Mouse (Mus musculus) hindbrain, embryonic 14.5 days (tissue): Measurements from ENCODE around the gene Dlst. TPM values are rescaled to one million over a fixed set of nuclear protein-coding genes. Genes with fewer than 3 reads are reported as not detected.

Source experiments
- ATAC-seq: fragments of 200-750 bp; cut with Nextera tagmentation; 2 replicates; pipeline ENCODE4 v1.8.0; 2017; ENCODE audit warnings: moderate number of reproducible peaks, mild to moderate bottlenecking, moderate TSS enrichment, moderate library complexity; ENCODE audit not compliant: low FRiP score
- DNase-seq: peaks from one replicate; pipeline ENCODE4 v3.0.0-alpha.2; 2015; ENCODE audit warnings: low spot score
- H3K27ac ChIP-seq: fragments of 300-500 bp; sonication (generic); 2 replicates; pipeline ENCODE4 v1.5.1; 2014; ENCODE audit warnings: mild to moderate bottlenecking, moderate library complexity
- H3K27me3 ChIP-seq: fragments of 300-500 bp; sonication (generic); 2 replicates; pipeline ENCODE4 v1.6.1; 2014; ENCODE audit warnings: mild to moderate bottlenecking, low read length, mixed read lengths; ENCODE audit not compliant: control insufficient read depth, insufficient read depth
- H3K36me3 ChIP-seq: fragments of 300-500 bp; sonication (generic); replicated peaks from 2 replicates; pipeline ENCODE4 v1.6.1; 2014; ENCODE audit not compliant: control insufficient read depth, insufficient read depth
- H3K4me1 ChIP-seq: fragments of 300-500 bp; sonication (generic); replicated peaks from 2 replicates; pipeline ENCODE4 v1.6.1; 2014; ENCODE audit warnings: antibody characterized with exemption, low read length, mixed read lengths; ENCODE audit not compliant: control insufficient read depth, insufficient read depth
- H3K4me2 ChIP-seq: fragments of 300-500 bp; sonication (generic); replicated peaks from 2 replicates; pipeline ENCODE4 v1.6.1; 2014; ENCODE audit warnings: mild to moderate bottlenecking, moderate library complexity
- H3K4me3 ChIP-seq: fragments of 300-500 bp; sonication (generic); replicated peaks from 2 replicates; pipeline ENCODE4 v1.5.1; 2014; ENCODE audit warnings: mild to moderate bottlenecking, low read length
- H3K9ac ChIP-seq: fragments of 300-500 bp; sonication (generic); 2 replicates; pipeline ENCODE4 v1.6.1; 2014
- H3K9me3 ChIP-seq: fragments of 300-500 bp; sonication (generic); 2 replicates; pipeline ENCODE4 v1.6.1; 2016; ENCODE audit warnings: low read length; ENCODE audit not compliant: control insufficient read depth
- WGBS: fragments of 180-500 bp; shearing (Covaris S2); extraction: QIAGEN DNeasy Blood & Tissue Kit; methylation state at CpG from one replicate; pipeline ENCODE4 v1.1.7; 2014; 5-methylcytosine and 5-hydroxymethylcytosine counted together
- polyA plus RNA-seq: library from polyadenylated mRNA; unstranded; fragments of >200 nt; fragmentation: Nextera tagmentation; extraction: Ambion mirVana; gene quantifications from 2 replicates; pipeline ENCODE4 v1.2.1, GENCODE M21; 2014

The Dlst gene
- polyA plus RNA-seq, result 101 and 114 TPM in 2 replicates

DNA sequence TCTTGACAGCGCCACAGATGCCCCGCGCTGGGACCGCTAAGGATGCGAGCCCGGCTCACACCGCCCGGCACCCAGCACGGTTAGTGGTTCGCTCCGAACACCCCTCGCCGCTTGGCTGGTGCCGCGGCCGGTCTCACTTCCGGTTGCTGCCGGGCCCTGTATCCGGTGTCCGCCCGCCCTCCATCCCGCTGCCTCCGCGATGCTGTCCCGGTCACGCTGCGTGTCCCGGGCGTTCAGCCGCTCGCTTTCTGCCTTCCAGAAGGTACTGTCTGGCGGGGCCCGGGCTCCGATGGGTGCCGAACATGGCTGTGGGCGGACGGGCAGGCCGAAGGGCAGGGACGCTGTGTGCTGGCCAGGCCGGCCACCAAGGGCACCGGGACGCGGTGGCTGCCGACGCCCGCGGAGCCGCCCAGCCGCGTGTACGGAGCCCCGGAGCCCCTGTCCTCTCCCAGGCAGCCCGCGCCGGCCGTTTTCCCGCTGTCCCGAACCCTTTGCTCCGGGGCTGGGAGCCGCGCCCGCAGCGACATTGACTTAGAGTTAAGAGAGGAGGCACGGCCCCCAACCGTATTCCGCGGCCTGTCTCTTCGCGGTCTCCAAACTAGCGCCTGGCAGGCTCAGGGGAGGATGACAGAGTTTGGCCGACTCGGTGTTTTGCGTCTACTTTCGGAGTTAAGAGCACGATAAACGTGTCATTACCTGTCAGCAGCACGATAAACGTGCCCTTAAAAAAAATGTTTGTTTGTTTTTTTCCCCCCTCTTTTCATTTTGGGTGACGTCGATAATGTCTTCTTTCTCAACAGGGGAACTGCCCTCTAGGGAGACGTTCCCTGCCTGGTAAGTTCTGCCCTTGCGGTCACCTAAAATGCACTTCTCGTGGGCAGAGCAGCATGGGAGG lies at the start of gene Dlst, which contains the start of gene Prox2:
Gene Dlst, plus strand, starts transcription at position 136 of the 895 bp plus-strand sequence.
Gene Prox2, minus strand, starts transcription at position 62 of the 895 bp plus-strand sequence.
- WGBS, result under 1% methylated on average over 70 of the region's 83 CpGs
- peak within 1 kb of the TSS; percentile 75 for H3K4me2 ChIP-seq

DNA sequence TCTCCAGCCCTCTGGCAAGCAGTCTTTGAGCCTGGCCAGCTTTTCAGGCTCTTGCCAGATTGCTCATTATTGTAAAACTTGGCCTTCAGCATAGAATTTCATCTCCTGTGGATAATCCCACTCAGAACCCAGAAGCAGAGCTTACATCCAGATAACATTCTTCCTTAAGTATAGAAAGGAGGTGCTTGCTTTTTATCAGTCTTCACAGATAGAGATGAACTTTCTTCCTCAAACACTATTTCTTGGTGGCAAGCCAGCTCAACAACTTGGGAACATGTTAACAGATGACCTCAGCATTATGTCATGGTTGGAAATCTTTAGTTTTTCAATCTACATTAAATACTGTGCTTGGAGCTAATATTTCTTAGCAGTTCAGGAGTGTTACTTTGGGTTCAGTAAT lies 39.6 kb upstream of the Dlst start:
- Histone ChIP-seq H3K27ac (no peak overlapping the region), H3K9ac (no peak overlapping the region), H3K4me1 (no peaks in the 10 kb centered on the region), H3K9me3 (no peaks in the 10 kb centered on the region), H3K27me3 (no peaks in the 10 kb centered on the region), H3K4me2 (no peak overlapping the region), H3K36me3 (peaks cover 78% of the 10 kb centered on the region), H3K4me3 (no peak overlapping the region)
- no peak for DNase-seq
- ATAC-seq, result no peak

More for the DNA sequence above, at the start of gene Dlst, which contains the start of gene Prox2:
- DNase-seq, result peak; percentile 86
- Histone ChIP-seq H3K36me3 (no peaks in the 10 kb centered on the region), H3K9ac (peak within 1 kb of the TSS; percentile 93), H3K27ac (peak within 1 kb of the TSS; percentile 85), H3K9me3 (no peaks in the 10 kb centered on the region), H3K27me3 (no peaks in the 10 kb centered on the region), H3K4me3 (peak within 1 kb of the TSS; percentile 97), H3K4me1 (peaks cover 29% of the 10 kb centered on the region)
- ATAC-seq, result peak; percentile 96

DNA sequence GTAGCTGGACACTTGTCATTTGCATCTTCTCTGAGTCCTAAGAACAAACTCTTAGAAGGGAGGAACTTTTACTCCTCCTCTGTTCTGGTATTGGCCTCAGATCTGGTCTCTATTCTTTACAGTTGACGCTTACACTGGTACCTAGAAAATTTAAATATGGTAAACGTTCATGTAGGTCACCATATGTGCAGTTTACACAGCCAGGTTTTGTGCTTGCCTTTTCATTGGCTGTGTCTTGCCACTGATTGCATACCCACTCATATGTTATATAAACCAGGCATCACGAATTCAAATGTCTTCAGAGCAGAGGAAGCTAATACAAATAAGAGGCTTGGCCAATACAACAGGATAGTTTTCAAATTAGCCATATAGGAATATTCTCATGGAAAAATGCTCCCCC lies 33.5 kb upstream of the Dlst start:
- Histone ChIP-seq H3K4me1 (no peaks in the 10 kb centered on the region), H3K36me3 (peaks cover 38% of the 10 kb centered on the region), H3K4me2 (no peak overlapping the region), H3K27me3 (no peaks in the 10 kb centered on the region), H3K9me3 (no peaks in the 10 kb centered on the region), H3K27ac (no peak overlapping the region), H3K4me3 (no peak overlapping the region), H3K9ac (no peak overlapping the region)
- no peak for ATAC-seq
- DNase-seq, result no peak
- whole genome bisulfite sequencing, result 97% methylated on average over 3 of the region's 3 CpGs

DNA sequence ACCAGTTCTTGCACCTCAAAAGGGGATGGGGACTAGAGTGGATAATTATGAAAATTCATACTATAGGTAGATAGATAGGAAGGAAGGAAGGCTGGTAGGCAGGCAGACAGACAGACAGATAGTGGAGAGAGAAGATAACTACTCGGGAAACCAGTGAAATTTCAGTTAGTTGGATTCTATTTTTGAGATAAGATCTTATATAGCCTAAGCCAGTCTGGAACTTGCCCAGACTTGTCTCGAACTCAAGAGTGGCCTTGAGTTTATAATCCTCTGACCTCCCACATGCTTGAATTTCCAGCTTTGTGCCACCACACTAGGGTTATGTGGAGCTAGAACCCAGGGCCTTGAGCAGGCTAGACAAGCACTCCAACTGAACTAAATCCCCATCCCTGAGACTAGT lies 26.4 kb upstream of the Dlst start:
- H3K4me3 ChIP-seq, result no peak overlapping the region
- H3K4me2 ChIP-seq, result no peak overlapping the region
- no peaks in the 10 kb centered on the region for H3K9me3 ChIP-seq
- ATAC-seq, result no peak
- no peaks in the 10 kb centered on the region for H3K4me1 ChIP-seq
- no peak overlapping the region for H3K27ac ChIP-seq
- WGBS, result 98% methylated on average over 2 of the region's 2 CpGs
- no peak for DNase-seq
- peaks cover 28% of the 10 kb centered on the region for H3K36me3 ChIP-seq
- H3K27me3 ChIP-seq, result no peaks in the 10 kb centered on the region
- H3K9ac ChIP-seq, result no peak overlapping the region

DNA sequence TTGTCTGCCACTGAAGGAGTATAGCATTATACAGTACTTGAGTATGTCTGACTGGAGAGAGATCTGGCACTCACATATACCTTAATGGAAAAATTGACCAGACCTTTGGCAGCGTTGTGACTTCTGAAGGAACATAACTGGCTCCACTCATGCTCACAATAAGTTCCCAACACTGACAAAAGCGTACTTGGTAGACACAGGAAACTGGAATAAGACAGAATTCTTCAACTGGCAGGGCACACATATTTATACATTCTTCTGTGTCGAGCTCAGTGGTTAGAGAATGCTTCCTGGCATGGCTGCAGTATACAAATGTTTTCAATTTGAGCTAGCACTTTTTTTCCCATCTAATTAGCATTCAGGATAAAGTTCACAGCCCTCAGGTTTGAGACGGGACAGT lies 25.7 kb upstream of the Dlst start:
- H3K9ac ChIP-seq, result no peak overlapping the region
- no peaks in the 10 kb centered on the region for H3K4me1 ChIP-seq
- peaks cover 34% of the 10 kb centered on the region for H3K36me3 ChIP-seq
- H3K4me3 ChIP-seq, result no peak overlapping the region
- no peak overlapping the region for H3K4me2 ChIP-seq
- no peak overlapping the region for H3K27ac ChIP-seq
- no peaks in the 10 kb centered on the region for H3K27me3 ChIP-seq
- WGBS, result 88% methylated on average over 4 of the region's 4 CpGs
- DNase-seq (no peak), ATAC-seq (no peak)
- no peaks in the 10 kb centered on the region for H3K9me3 ChIP-seq

DNA sequence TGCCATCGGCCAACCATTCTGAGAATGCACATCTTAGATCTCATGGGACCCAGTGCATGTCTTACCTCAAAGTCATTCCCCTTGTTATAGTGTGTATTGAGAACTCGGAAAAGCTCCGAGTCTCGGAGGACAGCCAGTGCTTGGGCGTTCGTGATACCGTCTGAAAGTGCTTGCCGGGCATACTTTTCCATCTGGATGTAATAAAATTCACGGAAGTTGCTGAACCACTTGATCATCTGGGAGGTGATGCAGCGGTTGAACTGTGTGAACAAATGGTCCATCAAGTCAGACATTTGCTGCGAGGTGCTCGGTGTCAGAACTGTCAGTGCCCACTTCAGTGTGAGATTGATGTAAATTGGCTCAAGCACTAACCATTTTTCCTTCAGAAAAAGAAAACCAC lies 22.8 kb upstream of the Dlst start:
- 95% methylated on average over 12 of the region's 12 CpGs for WGBS
- H3K9ac ChIP-seq, result no peak overlapping the region

DNA sequence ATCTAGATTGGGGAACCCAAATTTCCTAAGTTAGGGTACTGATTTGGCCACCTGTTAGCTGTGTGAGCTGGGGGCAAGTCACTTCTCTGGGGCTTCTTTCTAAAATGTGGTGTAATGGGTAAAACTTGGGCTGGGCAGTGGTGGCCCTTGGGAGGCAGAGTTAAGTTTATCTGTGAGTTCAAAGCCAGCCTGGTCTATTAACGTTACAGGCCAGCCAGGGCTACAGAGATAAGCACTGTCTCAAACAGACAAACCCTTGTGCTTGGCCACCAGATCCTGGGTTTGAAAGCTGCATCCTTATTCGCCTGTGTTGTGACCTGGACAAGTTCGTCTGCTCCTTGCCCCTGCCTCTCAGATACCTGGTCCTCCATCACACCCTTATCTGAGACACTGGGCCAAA lies 19.4 kb upstream of the Dlst start:
- DNase-seq (no peak), ATAC-seq (no peak)
- Histone ChIP-seq H3K36me3 (peaks cover 34% of the 10 kb centered on the region), H3K4me1 (no peaks in the 10 kb centered on the region), H3K9ac (no peak overlapping the region), H3K27ac (no peak overlapping the region), H3K9me3 (no peaks in the 10 kb centered on the region), H3K4me2 (no peak overlapping the region), H3K27me3 (no peaks in the 10 kb centered on the region), H3K4me3 (no peak overlapping the region)
- WGBS, result 83% methylated on average over 3 of the region's 3 CpGs

More for the DNA sequence above, 22.8 kb upstream of the Dlst start:
- peaks cover 34% of the 10 kb centered on the region for H3K36me3 ChIP-seq
- no peak for DNase-seq
- no peak for ATAC-seq
- no peak overlapping the region for H3K4me2 ChIP-seq
- no peak overlapping the region for H3K4me3 ChIP-seq
- H3K9me3 ChIP-seq, result no peaks in the 10 kb centered on the region
- no peaks in the 10 kb centered on the region for H3K4me1 ChIP-seq
- H3K27me3 ChIP-seq, result no peaks in the 10 kb centered on the region
- no peak overlapping the region for H3K27ac ChIP-seq

DNA sequence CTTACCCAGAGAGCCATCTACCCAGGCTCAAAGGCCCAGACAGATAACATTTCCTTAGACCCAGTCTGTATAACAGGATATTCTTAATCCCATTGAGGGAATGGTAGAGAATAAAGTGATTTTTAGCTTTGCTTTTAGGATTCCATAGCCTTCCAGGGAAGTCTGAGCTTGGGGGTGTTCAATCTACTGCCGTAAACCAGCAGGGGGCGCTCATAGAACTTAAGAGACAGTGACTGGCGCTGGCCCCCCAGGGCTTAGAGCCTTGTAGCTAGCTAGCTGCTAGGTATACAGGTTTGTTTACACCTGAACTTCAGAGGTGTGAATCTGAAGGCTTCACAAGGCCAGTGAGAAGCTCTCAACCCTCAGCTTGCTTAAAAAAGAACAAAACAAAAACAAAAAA lies 18.4 kb upstream of the Dlst start:
- Histone ChIP-seq H3K9me3 (no peaks in the 10 kb centered on the region), H3K27me3 (no peaks in the 10 kb centered on the region), H3K27ac (no peak overlapping the region), H3K36me3 (peaks cover 26% of the 10 kb centered on the region), H3K9ac (no peak overlapping the region), H3K4me3 (no peak overlapping the region), H3K4me2 (no peak overlapping the region), H3K4me1 (no peaks in the 10 kb centered on the region)
- WGBS, result 10% methylated on average over 3 of the region's 3 CpGs
- ATAC-seq, result 0 out of 2 replicates have a peak, but pooled peaks have one; percentile 27
- DNase-seq, result peak; percentile 75

DNA sequence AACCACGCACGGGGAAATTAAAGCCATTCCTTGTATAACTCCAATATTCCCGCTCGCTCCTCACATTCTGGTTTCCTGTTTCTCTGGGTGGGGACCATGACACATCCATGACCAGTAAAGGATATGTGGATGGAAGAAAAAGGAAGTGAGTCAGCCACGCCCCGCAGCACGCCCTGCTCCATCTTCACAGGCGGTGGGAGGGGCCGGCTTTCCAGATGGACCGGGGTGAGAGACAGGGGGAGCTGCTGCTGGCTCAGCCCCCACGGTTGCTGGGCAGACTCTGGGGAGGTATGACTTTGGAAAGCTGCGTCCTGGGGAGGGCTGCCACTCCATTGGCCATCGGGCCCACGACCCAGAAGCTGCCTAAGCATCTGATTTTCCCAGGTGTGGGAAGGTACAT lies 16.6 kb upstream of the Dlst start:
- ATAC-seq (no peak), DNase-seq (no peak)
- no peak overlapping the region for H3K27ac ChIP-seq

More for the DNA sequence above, 16.6 kb upstream of the Dlst start:
- WGBS, result 38% methylated on average over 14 of the region's 14 CpGs
- H3K9ac ChIP-seq, result no peak overlapping the region
- H3K36me3 ChIP-seq, result peaks cover 8% of the 10 kb centered on the region
- no peak overlapping the region for H3K4me3 ChIP-seq
- no peaks in the 10 kb centered on the region for H3K4me1 ChIP-seq
- H3K4me2 ChIP-seq, result no peak overlapping the region
- H3K27me3 ChIP-seq, result no peaks in the 10 kb centered on the region
- H3K9me3 ChIP-seq, result no peaks in the 10 kb centered on the region
